Mouse (Mus musculus): ENCODE measurements at regions not wholly inside any gene's neighbourhood (a gene's known extent, or its start where the extent isn't known, plus 50 kb on each side); places are given as distances from the start of the nearest gene placed in this dataset.

GRCm38 (mm10) chr15:63442146-63442780 is 402.7 kb downstream of the Gsdmc2 start:
- Histone ChIP-seq H3K36me3 (ENCODE audit: control insufficient read depth, insufficient read depth, low read length) (no peaks in the 10 kb centered on the region), H3K9me3 (ENCODE audit: control insufficient read depth, low read depth, low read length) (no peaks in the 10 kb centered on the region), H3K4me3 (ENCODE audit: low read depth, low read length) (no peak overlapping the region), H3K4me2 (replicated peaks; ENCODE audit: low read depth, low read length) (no peak overlapping the region), H3K4me1 (ENCODE audit: control insufficient read depth, insufficient read depth, low read length) (no peaks in the 10 kb centered on the region), H3K27me3 (ENCODE audit: control insufficient read depth, insufficient read depth, low read length) (no peaks in the 10 kb centered on the region), H3K27ac (ENCODE audit: low read length) (no peak overlapping the region), H3K9ac (replicated peaks; ENCODE audit: low read depth, low read length) (no peak overlapping the region)
- no peak for ATAC-seq (ENCODE audit: insufficient number of reproducible peaks, insufficient read depth, low FRiP score, low read depth)
- 60% methylated on average over 6 of the region's 6 CpGs for WGBS

GRCm38 (mm10) chr15:63412649-63413048 is 432.3 kb downstream of the Gsdmc2 start:
- WGBS = 87% methylated on average over 4 of the region's 4 CpGs
- no peak overlapping the region for H3K27ac ChIP-seq (ENCODE audit: low read length)
- H3K4me3 ChIP-seq (ENCODE audit: low read depth, low read length) = no peak overlapping the region
- H3K4me2 ChIP-seq (replicated peaks; ENCODE audit: low read depth, low read length) = no peak overlapping the region
- no peaks in the 10 kb centered on the region for H3K36me3 ChIP-seq (ENCODE audit: control insufficient read depth, insufficient read depth, low read length)
- no peak overlapping the region for H3K9ac ChIP-seq (replicated peaks; ENCODE audit: low read depth, low read length)
- ATAC-seq (ENCODE audit: insufficient number of reproducible peaks, insufficient read depth, low FRiP score, low read depth) = no peak
- no peaks in the 10 kb centered on the region for H3K27me3 ChIP-seq (ENCODE audit: control insufficient read depth, insufficient read depth, low read length)
- H3K9me3 ChIP-seq (ENCODE audit: control insufficient read depth, low read depth, low read length) = no peaks in the 10 kb centered on the region
- H3K4me1 ChIP-seq (ENCODE audit: control insufficient read depth, insufficient read depth, low read length) = no peaks in the 10 kb centered on the region

- WGBS = 84% methylated on average over 3 of the region's 3 CpGs
- ATAC-seq (ENCODE audit: insufficient number of reproducible peaks, insufficient read depth, low FRiP score, low read depth) = no peak
- Histone ChIP-seq H3K27ac (ENCODE audit: low read length) (no peak overlapping the region), H3K9me3 (ENCODE audit: control insufficient read depth, low read depth, low read length) (no peaks in the 10 kb centered on the region), H3K27me3 (ENCODE audit: control insufficient read depth, insufficient read depth, low read length) (no peaks in the 10 kb centered on the region), H3K4me1 (ENCODE audit: control insufficient read depth, insufficient read depth, low read length) (no peaks in the 10 kb centered on the region), H3K4me2 (replicated peaks; ENCODE audit: low read depth, low read length) (no peak overlapping the region), H3K36me3 (ENCODE audit: control insufficient read depth, insufficient read depth, low read length) (no peaks in the 10 kb centered on the region), H3K9ac (replicated peaks; ENCODE audit: low read depth, low read length) (no peak overlapping the region), H3K4me3 (ENCODE audit: low read depth, low read length) (no peak overlapping the region)
Observed at GRCm38 (mm10) chr15:63411771-63412118, 433.2 kb downstream of the Gsdmc2 start.

GRCm38 (mm10) chr15:63410994-63411770 is 433.8 kb downstream of the Gsdmc2 start:
- H3K27ac ChIP-seq (ENCODE audit: low read length) = no peak overlapping the region
- H3K36me3 ChIP-seq (ENCODE audit: control insufficient read depth, insufficient read depth, low read length) = no peaks in the 10 kb centered on the region
- no peaks in the 10 kb centered on the region for H3K4me1 ChIP-seq (ENCODE audit: control insufficient read depth, insufficient read depth, low read length)
- no peaks in the 10 kb centered on the region for H3K9me3 ChIP-seq (ENCODE audit: control insufficient read depth, low read depth, low read length)
- H3K4me3 ChIP-seq (ENCODE audit: low read depth, low read length) = no peak overlapping the region
- H3K9ac ChIP-seq (replicated peaks; ENCODE audit: low read depth, low read length) = no peak overlapping the region
- no peak for ATAC-seq (ENCODE audit: insufficient number of reproducible peaks, insufficient read depth, low FRiP score, low read depth)
- no peak overlapping the region for H3K4me2 ChIP-seq (replicated peaks; ENCODE audit: low read depth, low read length)
- H3K27me3 ChIP-seq (ENCODE audit: control insufficient read depth, insufficient read depth, low read length) = no peaks in the 10 kb centered on the region
- 64% methylated on average over 11 of the region's 11 CpGs for WGBS

- Histone ChIP-seq H3K4me3 (ENCODE audit: low read depth, low read length) (no peak overlapping the region), H3K9me3 (ENCODE audit: control insufficient read depth, low read depth, low read length) (no peaks in the 10 kb centered on the region), H3K4me1 (ENCODE audit: control insufficient read depth, insufficient read depth, low read length) (no peaks in the 10 kb centered on the region), H3K27me3 (ENCODE audit: control insufficient read depth, insufficient read depth, low read length) (no peaks in the 10 kb centered on the region), H3K27ac (ENCODE audit: low read length) (no peak overlapping the region), H3K4me2 (replicated peaks; ENCODE audit: low read depth, low read length) (no peak overlapping the region), H3K36me3 (ENCODE audit: control insufficient read depth, insufficient read depth, low read length) (no peaks in the 10 kb centered on the region), H3K9ac (replicated peaks; ENCODE audit: low read depth, low read length) (no peak overlapping the region)
- no peak for ATAC-seq (ENCODE audit: insufficient number of reproducible peaks, insufficient read depth, low FRiP score, low read depth)
- WGBS = 70% methylated on average over 3 of the region's 3 CpGs
Observed at GRCm38 (mm10) chr15:63400445-63400844, 444.5 kb downstream of the Gsdmc2 start.

- H3K4me2 ChIP-seq (replicated peaks; ENCODE audit: low read depth, low read length) = no peak overlapping the region
- no peaks in the 10 kb centered on the region for H3K9me3 ChIP-seq (ENCODE audit: control insufficient read depth, low read depth, low read length)
- 64% methylated on average over 1 of the region's 1 CpGs for WGBS
- no peak overlapping the region for H3K9ac ChIP-seq (replicated peaks; ENCODE audit: low read depth, low read length)
- no peak for ATAC-seq (ENCODE audit: insufficient number of reproducible peaks, insufficient read depth, low FRiP score, low read depth)
- H3K27ac ChIP-seq (ENCODE audit: low read length) = no peak overlapping the region
- no peak overlapping the region for H3K4me3 ChIP-seq (ENCODE audit: low read depth, low read length)
- no peaks in the 10 kb centered on the region for H3K27me3 ChIP-seq (ENCODE audit: control insufficient read depth, insufficient read depth, low read length)
- no peaks in the 10 kb centered on the region for H3K36me3 ChIP-seq (ENCODE audit: control insufficient read depth, insufficient read depth, low read length)
- H3K4me1 ChIP-seq (ENCODE audit: control insufficient read depth, insufficient read depth, low read length) = no peaks in the 10 kb centered on the region
Observed at GRCm38 (mm10) chr15:63400011-63400410, 445.0 kb downstream of the Gsdmc2 start.

DNA sequence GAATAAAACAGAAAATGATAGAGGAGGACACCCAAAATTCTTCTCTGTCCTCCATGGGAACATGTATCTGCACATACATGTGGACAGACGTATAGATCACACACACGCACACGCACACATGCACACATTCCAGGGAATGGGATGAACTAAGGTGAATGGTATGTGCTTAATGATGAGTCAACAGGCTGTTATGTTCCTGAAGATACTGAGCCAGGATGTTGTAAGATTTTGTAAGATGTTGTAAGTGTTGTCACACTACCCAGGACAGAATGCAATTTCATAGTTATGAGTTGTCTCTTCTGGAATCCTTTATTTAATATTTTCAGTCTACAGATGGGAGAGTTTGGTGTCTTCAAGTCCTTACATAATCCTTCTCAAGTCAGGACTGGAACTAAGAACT is 447.5 kb downstream of the Gsdmc2 start:
- WGBS = 94% methylated on average over 3 of the region's 3 CpGs
- Histone ChIP-seq H3K9ac (replicated peaks; ENCODE audit: low read depth, low read length) (no peak overlapping the region), H3K36me3 (ENCODE audit: control insufficient read depth, insufficient read depth, low read length) (no peaks in the 10 kb centered on the region), H3K4me2 (replicated peaks; ENCODE audit: low read depth, low read length) (no peak overlapping the region), H3K27ac (ENCODE audit: low read length) (no peak overlapping the region), H3K9me3 (ENCODE audit: control insufficient read depth, low read depth, low read length) (no peaks in the 10 kb centered on the region), H3K27me3 (ENCODE audit: control insufficient read depth, insufficient read depth, low read length) (no peaks in the 10 kb centered on the region), H3K4me1 (ENCODE audit: control insufficient read depth, insufficient read depth, low read length) (no peaks in the 10 kb centered on the region), H3K4me3 (ENCODE audit: low read depth, low read length) (no peak overlapping the region)
- no peak for ATAC-seq (ENCODE audit: insufficient number of reproducible peaks, insufficient read depth, low FRiP score, low read depth)

GRCm38 (mm10) chr15:63377258-63377657 is 467.7 kb downstream of the Gsdmc2 start:
- no peaks in the 10 kb centered on the region for H3K9me3 ChIP-seq (ENCODE audit: control insufficient read depth, low read depth, low read length)
- H3K27ac ChIP-seq (ENCODE audit: low read length) = no peak overlapping the region
- H3K36me3 ChIP-seq (ENCODE audit: control insufficient read depth, insufficient read depth, low read length) = no peaks in the 10 kb centered on the region
- no peak for ATAC-seq (ENCODE audit: insufficient number of reproducible peaks, insufficient read depth, low FRiP score, low read depth)
- WGBS = 83% methylated on average over 2 of the region's 2 CpGs
- no peak overlapping the region for H3K4me2 ChIP-seq (replicated peaks; ENCODE audit: low read depth, low read length)
- H3K9ac ChIP-seq (replicated peaks; ENCODE audit: low read depth, low read length) = no peak overlapping the region
- no peak overlapping the region for H3K4me3 ChIP-seq (ENCODE audit: low read depth, low read length)
- no peaks in the 10 kb centered on the region for H3K27me3 ChIP-seq (ENCODE audit: control insufficient read depth, insufficient read depth, low read length)
- no peaks in the 10 kb centered on the region for H3K4me1 ChIP-seq (ENCODE audit: control insufficient read depth, insufficient read depth, low read length)
